Mouse (Mus musculus) embryonic facial prominence, embryonic 10.5 days (tissue): ENCODE measurements around the gene Neu1. TPM values are rescaled to one million over a fixed set of nuclear protein-coding genes. Genes with fewer than 3 reads are reported as not detected.
"Not testable (repeated sequence)": the region's sequence is repeated elsewhere in the genome, so short reads cannot be mapped to it uniquely, and the experiment has no call there.

Source experiments
- DNase-seq: peaks from one replicate; pipeline ENCODE4 v3.0.0-alpha.2; 2017; ENCODE audit warnings: low spot score
- H3K27ac ChIP-seq: fragments of 300-500 bp; sonication (generic); replicated peaks from 2 replicates; pipeline ENCODE4 v1.5.1; 2016; ENCODE audit warnings: mild to moderate bottlenecking
- H3K27me3 ChIP-seq: fragments of 300-500 bp; sonication (generic); replicated peaks from 2 replicates; pipeline ENCODE4 v1.6.1; 2016; ENCODE audit warnings: low read depth, mild to moderate bottlenecking; ENCODE audit not compliant: poor library complexity, severe bottlenecking
- H3K36me3 ChIP-seq: fragments of 300-500 bp; sonication (generic); replicated peaks from 2 replicates; pipeline ENCODE4 v1.6.1; 2016; ENCODE audit warnings: mild to moderate bottlenecking, moderate library complexity
- H3K4me1 ChIP-seq: fragments of 300-500 bp; sonication (generic); 2 replicates; pipeline ENCODE4 v1.6.1; 2016
- H3K4me3 ChIP-seq: fragments of 300-500 bp; sonication (generic); 2 replicates; pipeline ENCODE4 v1.5.1; 2016; ENCODE audit warnings: mild to moderate bottlenecking, moderate library complexity
- H3K9me3 ChIP-seq: fragments of 300-500 bp; sonication (generic); 2 replicates; pipeline ENCODE4 v1.6.1; 2016; ENCODE audit warnings: mild to moderate bottlenecking
- WGBS: fragments of 180-500 bp; shearing (Covaris S2); methylation state at CpG from one replicate; pipeline ENCODE4 v1.1.7; 2016; 5-methylcytosine and 5-hydroxymethylcytosine counted together
- polyA plus RNA-seq: library from polyadenylated mRNA; unstranded; fragments of >200 nt; fragmentation: Nextera tagmentation; extraction: Ambion mirVana; gene quantifications from 2 replicates; pipeline ENCODE4 v1.2.1, GENCODE M21; 2016

The Neu1 gene
- polyA plus RNA-seq, 1 experiment from 2014 or later = 14.0 TPM

DNA sequence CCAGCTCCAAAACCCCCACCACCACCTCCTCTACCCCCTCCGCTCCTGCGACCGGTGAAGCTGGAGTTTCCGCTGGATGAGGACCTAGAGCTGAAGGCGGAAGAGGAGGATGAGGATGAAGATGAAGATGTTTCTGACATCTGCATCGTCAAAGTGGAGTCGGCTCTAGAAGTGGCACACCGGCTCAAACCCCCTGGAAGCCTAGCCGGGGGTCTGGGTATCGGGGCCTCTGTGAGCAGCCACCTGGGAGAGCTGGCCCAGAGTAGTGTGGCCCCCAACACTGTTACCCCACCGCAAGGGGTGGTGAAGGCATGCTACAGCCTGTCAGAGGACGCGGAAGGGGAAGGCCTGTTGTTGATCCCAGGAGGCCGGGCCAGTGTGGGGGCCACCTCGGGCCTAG lies 35.3 kb upstream of the Neu1 start:
- Histone ChIP-seq H3K4me1 (peaks cover 59% of the 10 kb centered on the region), H3K4me3 (peak overlapping the region; percentile 99)
- 89% methylated on average over 15 of the region's 15 CpGs for WGBS

GRCm38 (mm10) chr17:34896366-34896765 lies 34.7 kb upstream of the Neu1 start:
- 89% methylated on average over 17 of the region's 17 CpGs for WGBS
- Histone ChIP-seq H3K4me1 (peaks cover 59% of the 10 kb centered on the region), H3K4me3 (peak overlapping the region; percentile 99), H3K9me3 (peaks cover 4% of the 10 kb centered on the region; the same call in 1 of the 2 replicates), H3K27ac (0 out of 2 replicates have a peak overlapping the region, but pooled peaks have one; percentile 99), H3K36me3 (peaks cover 25% of the 10 kb centered on the region), H3K27me3 (no peaks in the 10 kb centered on the region)
- no peak for DNase-seq

More for the DNA sequence above, 35.3 kb upstream of the Neu1 start:
- peaks cover 19% of the 10 kb centered on the region for H3K36me3 ChIP-seq
- H3K27ac ChIP-seq = peak overlapping the region; percentile 99
- no peak for DNase-seq
- H3K9me3 ChIP-seq = peaks cover 4% of the 10 kb centered on the region; the same call in 1 of the 2 replicates
- H3K27me3 ChIP-seq = no peaks in the 10 kb centered on the region

DNA sequence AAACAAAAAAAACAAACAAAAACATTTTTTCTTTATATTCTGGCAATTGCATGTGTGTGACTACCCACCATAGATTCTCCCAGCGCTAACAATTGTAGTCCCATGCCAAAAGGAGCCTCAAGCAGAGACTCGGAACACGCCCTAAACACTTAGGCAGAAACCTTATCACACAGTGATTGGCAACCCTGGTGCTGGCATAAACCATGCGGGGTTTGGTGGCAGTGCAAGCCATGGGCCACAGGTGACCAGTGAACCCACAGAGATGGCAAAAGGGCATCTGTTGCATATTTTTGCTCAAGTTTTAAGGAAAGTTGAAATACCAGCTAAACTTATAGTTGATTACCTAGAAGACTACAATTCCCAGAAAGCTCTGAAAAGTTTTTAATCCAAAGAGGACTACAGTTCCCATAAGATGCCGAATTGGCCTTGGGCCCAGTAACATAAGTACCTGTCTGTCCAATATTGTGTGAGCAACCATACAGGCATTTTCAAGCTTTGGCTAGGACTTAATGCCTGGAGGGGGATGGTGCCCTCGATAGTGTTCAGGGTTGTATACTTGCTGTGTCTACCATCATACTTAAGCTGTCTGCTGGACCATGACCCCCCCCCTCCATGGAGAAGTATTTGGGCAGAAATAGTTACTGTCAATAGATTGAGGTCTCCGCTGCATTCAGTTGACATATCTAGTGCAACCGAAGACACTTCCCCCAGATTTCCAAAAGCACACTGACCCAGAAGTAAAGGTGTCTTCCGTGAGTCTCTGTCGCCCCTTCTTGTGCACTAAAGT lies 33.5 kb upstream of the Neu1 start:
- no peak for DNase-seq
- WGBS = 25% methylated on average over 10 of the region's 10 CpGs
- peak overlapping the region; percentile 100 for H3K27ac ChIP-seq
- H3K4me3 ChIP-seq = peak overlapping the region; percentile 99
- peaks cover 36% of the 10 kb centered on the region for H3K36me3 ChIP-seq
- no peaks in the 10 kb centered on the region for H3K27me3 ChIP-seq
- H3K9me3 ChIP-seq = peaks cover 4% of the 10 kb centered on the region; the same call in 1 of the 2 replicates
- peaks cover 59% of the 10 kb centered on the region for H3K4me1 ChIP-seq

GRCm38 (mm10) chr17:34898160-34898586 lies 32.9 kb upstream of the Neu1 start, which contains the start of the genes C2 and Ehmt2:
C2 (minus strand) TSS chr17:34898265.
Ehmt2 (plus strand) TSS chr17:34898469.
- Histone ChIP-seq H3K4me1 (peaks cover 59% of the 10 kb centered on the region), H3K4me3 (peak within 1 kb of the TSS; percentile 99), H3K27me3 (no peaks in the 10 kb centered on the region), H3K36me3 (peaks cover 42% of the 10 kb centered on the region), H3K9me3 (peaks cover 4% of the 10 kb centered on the region; the same call in 1 of the 2 replicates), H3K27ac (peak within 1 kb of the TSS; percentile 100)
- WGBS = under 1% methylated on average over 43 of the region's 44 CpGs
- peak; percentile 90 for DNase-seq

DNA sequence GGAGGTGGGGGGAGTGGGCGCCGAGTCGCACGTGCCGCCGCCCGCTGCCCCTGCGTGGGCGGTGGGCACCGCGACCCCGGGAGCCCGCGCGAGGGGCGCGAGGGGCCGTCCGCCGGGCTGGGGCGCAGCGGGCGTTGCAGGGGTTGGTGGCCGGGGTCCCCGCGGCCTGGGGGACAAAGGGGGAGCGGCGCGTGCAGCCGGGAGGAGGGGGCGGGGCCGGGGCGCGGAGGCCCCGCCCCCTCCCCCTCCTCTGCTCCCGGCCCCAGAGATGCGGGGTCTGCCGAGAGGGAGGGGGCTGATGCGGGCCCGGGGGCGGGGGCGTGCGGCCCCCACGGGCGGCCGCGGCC lies 32.4 kb upstream of the Neu1 start:
- 2% methylated on average over 37 of the region's 47 CpGs for WGBS
- peak overlapping the region; percentile 99 for H3K4me3 ChIP-seq
- peaks cover 48% of the 10 kb centered on the region for H3K36me3 ChIP-seq
- H3K9me3 ChIP-seq = peaks cover 4% of the 10 kb centered on the region; the same call in 1 of the 2 replicates
- peaks cover 54% of the 10 kb centered on the region for H3K4me1 ChIP-seq
- DNase-seq = peak; percentile 80
- peak overlapping the region; percentile 100 for H3K27ac ChIP-seq
- H3K27me3 ChIP-seq = no peaks in the 10 kb centered on the region

- Histone ChIP-seq H3K9me3 (peaks cover 4% of the 10 kb centered on the region; the same call in 1 of the 2 replicates), H3K4me3 (peak overlapping the region; percentile 99), H3K27ac (peak overlapping the region; percentile 100), H3K4me1 (peaks cover 49% of the 10 kb centered on the region), H3K27me3 (no peaks in the 10 kb centered on the region), H3K36me3 (peaks cover 53% of the 10 kb centered on the region)
- 1% methylated on average over 44 of the region's 45 CpGs for WGBS
- DNase-seq = peak; percentile 55
These were observed 31.8 kb upstream of the Neu1 start for GRCm38 (mm10) chr17:34899053-34899889.

DNA sequence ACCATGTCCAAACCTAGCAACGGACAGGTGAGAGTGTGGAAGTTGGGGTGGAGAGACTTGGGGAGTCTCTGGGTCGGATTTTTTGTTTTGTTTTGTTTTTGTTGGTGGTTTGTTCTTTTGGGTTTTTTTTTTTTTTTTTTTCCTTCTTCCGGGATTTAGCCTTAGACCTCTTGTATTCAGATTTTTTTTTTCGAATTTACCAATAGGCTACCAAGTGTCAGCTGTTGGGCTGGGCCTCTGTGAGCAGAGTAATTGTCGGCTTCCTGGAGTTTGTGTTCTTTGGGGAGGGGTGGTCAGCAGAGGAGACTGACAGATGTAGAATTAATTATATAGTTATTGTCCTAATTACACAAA lies 31.2 kb upstream of the Neu1 start:
- H3K27me3 ChIP-seq = no peaks in the 10 kb centered on the region
- 3% methylated on average over 5 of the region's 5 CpGs for WGBS
- peaks cover 59% of the 10 kb centered on the region for H3K36me3 ChIP-seq
- peak overlapping the region; percentile 99 for H3K4me3 ChIP-seq
- peaks cover 47% of the 10 kb centered on the region for H3K4me1 ChIP-seq
- peaks cover 4% of the 10 kb centered on the region; the same call in 1 of the 2 replicates for H3K9me3 ChIP-seq
- peak overlapping the region; percentile 100 for H3K27ac ChIP-seq
- DNase-seq = no peak

GRCm38 (mm10) chr17:34900826-34901225 lies 30.2 kb upstream of the Neu1 start:
- H3K36me3 ChIP-seq = peaks cover 63% of the 10 kb centered on the region
- H3K9me3 ChIP-seq, H3K27ac ChIP-seq, H3K27me3 ChIP-seq, DNase-seq: not testable (repeated sequence)
- peak overlapping the region; percentile 99; the same call in 1 of the 2 replicates for H3K4me3 ChIP-seq
- peaks cover 38% of the 10 kb centered on the region for H3K4me1 ChIP-seq

DNA sequence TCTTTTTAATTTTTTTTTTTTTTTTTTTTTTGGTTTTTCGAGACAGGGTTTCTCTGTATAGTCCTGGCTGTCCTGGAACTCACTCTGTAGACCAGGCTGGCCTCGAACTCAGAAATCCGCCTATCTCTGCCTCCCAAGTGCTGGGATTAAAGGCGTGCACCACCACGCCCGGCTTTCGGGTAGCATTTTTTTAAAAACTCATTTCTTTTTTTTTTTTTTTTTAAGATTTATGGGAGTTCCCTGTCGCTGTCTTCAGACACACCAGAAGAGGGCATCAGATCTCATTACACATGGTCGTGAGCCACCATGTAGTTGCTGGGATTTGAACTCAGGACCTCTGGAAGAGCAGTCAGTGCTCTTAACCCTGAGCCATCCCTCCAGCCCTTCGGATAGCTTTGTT lies 29.1 kb upstream of the Neu1 start:
- Histone ChIP-seq H3K36me3 (peaks cover 63% of the 10 kb centered on the region), H3K4me1 (peaks cover 27% of the 10 kb centered on the region)
- not testable (repeated sequence) for DNase-seq, H3K27ac ChIP-seq, H3K4me3 ChIP-seq, H3K9me3 ChIP-seq, H3K27me3 ChIP-seq
- 92% methylated on average over 9 of the region's 10 CpGs for WGBS

DNA sequence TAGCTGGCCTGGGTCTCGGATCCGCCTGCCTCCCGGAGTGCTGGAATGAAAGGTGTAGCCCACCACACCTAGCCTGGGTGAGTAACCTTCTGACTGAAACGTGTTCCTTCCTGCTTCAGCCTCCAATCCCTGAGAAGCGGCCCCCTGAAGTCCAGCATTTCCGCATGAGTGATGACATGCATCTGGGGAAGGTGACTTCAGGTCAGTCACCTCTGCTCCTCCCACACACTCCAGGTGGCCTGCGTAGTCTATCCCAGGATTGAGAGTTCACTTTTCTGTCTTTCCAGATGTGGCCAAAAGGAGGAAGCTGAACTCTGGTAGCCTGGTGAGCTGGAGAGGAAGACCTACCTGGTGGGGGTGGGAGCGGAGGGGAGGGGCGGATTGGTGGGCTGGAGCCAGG lies 28.2 kb upstream of the Neu1 start:
- Histone ChIP-seq H3K27ac (no peak overlapping the region), H3K9me3 (no peaks in the 10 kb centered on the region), H3K27me3 (no peaks in the 10 kb centered on the region), H3K36me3 (peaks cover 72% of the 10 kb centered on the region), H3K4me1 (peaks cover 17% of the 10 kb centered on the region), H3K4me3 (no peak overlapping the region)
- DNase-seq = no peak
- 92% methylated on average over 9 of the region's 9 CpGs for WGBS

DNA sequence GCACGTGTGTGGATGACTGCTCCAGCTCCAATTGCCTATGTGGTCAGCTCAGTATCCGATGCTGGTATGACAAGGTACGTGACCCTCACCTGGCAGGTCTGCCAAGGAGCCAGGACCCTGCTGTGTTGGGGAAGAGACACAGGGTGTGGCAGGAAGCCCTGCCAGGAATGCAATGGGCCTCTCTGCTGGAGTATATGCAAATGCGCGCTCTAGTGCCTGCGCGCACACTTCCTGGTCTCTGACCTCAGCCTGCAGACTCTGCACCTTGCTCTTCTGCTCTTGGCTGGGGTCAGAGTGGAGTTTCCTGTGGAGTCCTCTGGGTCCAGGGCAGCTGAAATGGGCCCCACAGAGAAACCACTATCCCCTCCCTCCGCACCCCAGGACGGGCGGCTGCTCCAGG lies 20.1 kb upstream of the Neu1 start:
- WGBS = 84% methylated on average over 10 of the region's 10 CpGs
- H3K27ac ChIP-seq = no peak overlapping the region
- no peaks in the 10 kb centered on the region for H3K9me3 ChIP-seq
- H3K36me3 ChIP-seq = peaks cover 85% of the 10 kb centered on the region
- no peaks in the 10 kb centered on the region for H3K27me3 ChIP-seq
- DNase-seq = no peak
- peaks cover 33% of the 10 kb centered on the region for H3K4me1 ChIP-seq
- H3K4me3 ChIP-seq = peak overlapping the region; percentile 32; the same call in 1 of the 2 replicates

DNA sequence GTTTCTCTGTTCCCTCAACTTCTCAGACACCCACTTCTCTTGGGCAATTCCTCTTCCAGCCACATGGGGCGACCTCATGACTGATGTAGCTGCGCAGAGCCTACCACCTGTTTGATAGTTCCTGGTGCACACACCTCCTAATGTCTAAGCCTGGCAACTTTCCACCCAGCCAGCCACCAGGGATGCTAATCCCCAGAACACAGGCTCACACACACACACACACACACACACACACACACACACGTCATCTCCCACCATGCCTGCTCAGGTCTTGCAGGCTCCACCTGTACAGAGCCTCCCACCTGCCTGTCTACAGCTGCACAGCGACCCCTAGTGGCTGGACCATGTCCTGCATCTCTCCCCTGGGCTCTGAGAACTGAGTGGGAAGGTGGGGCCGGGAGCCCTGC lies 19.1 kb upstream of the Neu1 start:
- Histone ChIP-seq H3K27ac (no peak overlapping the region), H3K4me3 (peak overlapping the region; percentile 32), H3K4me1 (peaks cover 33% of the 10 kb centered on the region), H3K9me3 (no peaks in the 10 kb centered on the region), H3K36me3 (peaks cover 75% of the 10 kb centered on the region), H3K27me3 (no peaks in the 10 kb centered on the region)
- DNase-seq = peak; percentile 83
- 49% methylated on average over 5 of the region's 5 CpGs for WGBS
